Mouse (Mus musculus) spleen, adult 2 months (tissue): ENCODE results near the gene Zyg11b. TPM values are rescaled to one million over a fixed set of nuclear protein-coding genes. Genes with fewer than 3 reads are reported as not detected.

Experiments used
- DNase-seq, 2 experiments: peaks; one replicate each; pipeline versions ENCODE4 v3.0.0 to v3.0.0-alpha.2; 2012 to 2021; ENCODE audit warnings: low spot score in 2 of 2, low read depth in 1 of 2
- H3K27ac ChIP-seq: fragments of 200-500 bp; 2 replicates; pipeline ENCODE4 v1.5.1; 2012; ENCODE audit warnings: low read length, inconsistent platforms; ENCODE audit not compliant: insufficient read depth
- H3K27me3 ChIP-seq: fragments of 200-500 bp; 2 replicates; pipeline ENCODE4 v1.6.1; 2012; ENCODE audit warnings: mild to moderate bottlenecking, moderate library complexity, low read length, inconsistent platforms; ENCODE audit not compliant: control insufficient read depth, insufficient read depth
- H3K36me3 ChIP-seq: fragments of 200-500 bp; 2 replicates; pipeline ENCODE4 v1.6.1; 2012; ENCODE audit warnings: mild to moderate bottlenecking, low read length, inconsistent platforms; ENCODE audit not compliant: control insufficient read depth, insufficient read depth
- H3K4me1 ChIP-seq: fragments of 200-500 bp; 2 replicates; pipeline ENCODE4 v1.6.1; 2011; ENCODE audit warnings: inconsistent platforms; ENCODE audit not compliant: control insufficient read depth, insufficient read depth, insufficient read length
- H3K4me3 ChIP-seq: fragments of 200-500 bp; 2 replicates; pipeline ENCODE4 v1.5.1; 2011; ENCODE audit warnings: mild to moderate bottlenecking, inconsistent platforms; ENCODE audit not compliant: insufficient read depth, insufficient read length; ENCODE audit errors: extremely low read depth
- CTCF ChIP-seq: fragments of 200-500 bp; IDR thresholded peaks from 2 replicates; pipeline ENCODE4 v1.5.1; 2011; ENCODE audit warnings: mild to moderate bottlenecking, inconsistent platforms; ENCODE audit not compliant: insufficient read depth, insufficient read length, insufficient replicate concordance; ENCODE audit errors: extremely low read depth
- POLR2A ChIP-seq: fragments of 200-500 bp; IDR thresholded peaks from 2 replicates; pipeline ENCODE4 v1.6.1; 2011; ENCODE audit warnings: low read depth, low read length, inconsistent platforms
- WGBS: fragments of 180-500 bp; shearing (Covaris S2); methylation state at CpG from one replicate; pipeline ENCODE4 v1.1.7; 2018; 5-methylcytosine and 5-hydroxymethylcytosine counted together
- polyA plus RNA-seq: library from polyadenylated mRNA; depleted of rRNA; stranded (reverse); fragments of >200 nt; gene quantifications from 2 replicates; pipeline ENCODE4 v1.2.3, GENCODE M21; 2012

Gene Zyg11b
- polyA plus RNA-seq, 1 experiment: 4.3 TPM

DNA sequence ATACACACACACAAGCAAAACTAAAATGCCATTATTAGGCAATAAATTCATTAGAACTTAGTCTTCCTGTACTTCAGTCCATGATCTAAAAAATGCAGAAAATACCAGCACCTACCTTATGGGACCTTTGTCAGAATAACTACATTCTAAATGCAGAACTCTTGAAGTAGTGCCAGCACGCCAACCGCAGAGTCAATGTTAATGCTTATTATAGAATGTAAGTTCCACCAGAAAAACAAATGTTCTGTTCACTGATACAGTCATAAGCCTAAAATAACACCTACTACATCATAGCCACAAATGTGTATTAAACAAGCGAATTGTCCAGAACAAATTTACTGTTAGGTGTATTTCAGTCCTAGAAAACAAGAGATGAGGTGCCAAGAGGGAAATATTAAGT, 23.9 kb downstream of the Zyg11b start:
- WGBS: 95% methylated on average over 3 of the region's 3 CpGs
- H3K4me1 ChIP-seq: no peaks in the 10 kb centered on the region
- no peak for TF ChIP-seq CTCF
- TF ChIP-seq POLR2A: no peak
- no peaks in the 10 kb centered on the region; the same call in 1 of the 2 replicates for H3K36me3 ChIP-seq
- no peak for DNase-seq
- no peak overlapping the region for H3K4me3 ChIP-seq
- no peak overlapping the region for H3K27ac ChIP-seq
- H3K27me3 ChIP-seq: no peaks in the 10 kb centered on the region

DNA sequence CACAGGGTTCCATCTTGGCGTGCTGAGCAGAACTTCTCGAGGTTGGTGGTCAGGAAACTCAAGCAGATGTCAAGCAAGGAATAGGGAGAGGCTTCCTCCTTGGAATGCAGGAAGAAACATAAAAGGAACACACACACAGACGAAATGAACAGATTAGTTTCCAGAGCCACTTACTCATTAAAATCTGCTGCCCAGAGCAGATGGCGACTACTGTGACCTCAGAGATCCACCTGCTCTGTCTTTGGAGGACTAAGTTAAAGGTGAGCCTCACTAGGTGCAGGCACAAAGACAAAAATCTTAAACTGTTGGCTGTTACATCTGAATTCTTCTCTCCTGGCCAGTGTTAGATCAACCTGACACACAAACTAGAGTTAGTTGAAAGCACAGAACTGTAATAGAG, 28.6 kb downstream of the Zyg11b start:
- TF ChIP-seq CTCF (no peak), POLR2A (no peak)
- no peaks in the 10 kb centered on the region for H3K4me1 ChIP-seq

DNA sequence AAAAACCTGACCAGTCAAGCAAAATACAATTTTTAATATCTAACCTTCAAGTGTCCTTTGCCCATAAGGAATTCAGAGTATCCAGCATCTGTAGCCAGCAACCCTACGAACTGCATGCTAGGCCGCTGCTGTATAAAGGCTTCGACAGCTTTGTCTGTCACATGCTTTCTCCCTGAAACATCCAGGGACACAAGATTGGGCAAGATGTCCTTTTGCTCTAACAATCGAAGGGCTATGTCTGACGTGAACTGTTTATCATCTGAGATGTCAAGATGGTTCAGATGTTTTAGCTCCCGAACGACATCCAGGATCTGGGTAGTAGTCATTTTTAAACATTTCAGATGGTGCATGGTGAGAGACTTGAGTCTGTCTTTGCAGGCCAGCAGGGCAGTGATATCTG, 35.1 kb downstream of the Zyg11b start:
- DNase-seq: no peak
- WGBS: 94% methylated on average over 7 of the region's 7 CpGs
- Histone ChIP-seq H3K36me3 (peaks cover 15% of the 10 kb centered on the region), H3K27ac (no peak overlapping the region), H3K4me3 (no peak overlapping the region), H3K4me1 (no peaks in the 10 kb centered on the region), H3K27me3 (no peaks in the 10 kb centered on the region)
- TF ChIP-seq CTCF (no peak), POLR2A (no peak)

More for the DNA sequence above, 28.6 kb downstream of the Zyg11b start:
- no peak overlapping the region for H3K4me3 ChIP-seq
- H3K27me3 ChIP-seq: no peaks in the 10 kb centered on the region
- no peak overlapping the region for H3K27ac ChIP-seq
- no peak for DNase-seq
- H3K36me3 ChIP-seq: peaks cover 1% of the 10 kb centered on the region; the same call in 1 of the 2 replicates
- 88% methylated on average over 4 of the region's 4 CpGs for WGBS

DNA sequence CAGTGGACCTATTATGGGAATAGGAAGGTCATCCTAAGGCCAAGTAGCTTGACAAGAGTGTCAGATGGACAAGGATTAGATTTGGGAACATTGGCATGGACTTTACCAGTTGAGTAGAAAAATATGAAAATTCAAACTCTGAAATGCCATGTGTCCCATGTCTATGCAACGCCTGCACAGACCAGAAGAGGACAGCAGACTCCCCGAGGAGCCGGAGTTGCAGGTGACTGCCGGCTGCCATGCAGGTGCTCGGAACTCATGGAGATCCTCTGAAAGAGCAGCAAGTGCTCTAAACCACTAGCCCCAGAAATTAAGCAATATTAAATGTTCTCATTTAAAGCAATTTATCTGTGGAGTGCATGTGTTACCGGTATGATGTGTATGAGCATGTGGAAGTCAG, 47.6 kb downstream of the Zyg11b start:
- no peaks in the 10 kb centered on the region; the same call in 1 of the 2 replicates for H3K27me3 ChIP-seq
- H3K4me3 ChIP-seq: no peak overlapping the region
- 96% methylated on average over 6 of the region's 6 CpGs for WGBS
- no peaks in the 10 kb centered on the region for H3K4me1 ChIP-seq
- H3K36me3 ChIP-seq: peaks cover 37% of the 10 kb centered on the region
- TF ChIP-seq CTCF (peak; percentile 35; the same call in 1 of the 2 replicates), POLR2A (no peak)
- no peak overlapping the region for H3K27ac ChIP-seq
- DNase-seq: peak in 1 of 2 experiments; percentile 4

DNA sequence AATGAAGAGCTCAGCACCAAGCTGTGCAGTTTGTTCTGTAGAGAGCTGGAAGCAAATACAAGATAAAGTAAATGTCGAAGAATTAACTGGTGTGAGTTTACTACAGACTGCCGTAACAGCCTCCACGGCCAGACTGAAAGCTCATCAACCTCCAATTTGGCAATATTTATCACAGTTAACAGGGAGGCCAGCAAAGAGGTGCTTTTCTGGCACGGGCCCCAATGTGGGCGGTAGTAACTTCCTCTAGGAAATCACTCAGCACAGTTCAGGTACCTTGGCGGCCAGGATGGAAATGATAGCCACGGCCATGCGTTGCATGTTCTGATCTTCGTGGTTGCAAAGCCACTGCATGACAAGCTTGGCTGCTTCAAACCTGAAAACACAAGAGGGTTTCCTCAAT, 50.4 kb downstream of the Zyg11b start:
- Histone ChIP-seq H3K27ac (no peak overlapping the region), H3K4me3 (no peak overlapping the region), H3K27me3 (no peaks in the 10 kb centered on the region; the same call in 1 of the 2 replicates), H3K4me1 (no peaks in the 10 kb centered on the region), H3K36me3 (peaks cover 33% of the 10 kb centered on the region)
- no peak for DNase-seq
- 63% methylated on average over 9 of the region's 9 CpGs for WGBS
- TF ChIP-seq POLR2A (no peak), CTCF (no peak)

DNA sequence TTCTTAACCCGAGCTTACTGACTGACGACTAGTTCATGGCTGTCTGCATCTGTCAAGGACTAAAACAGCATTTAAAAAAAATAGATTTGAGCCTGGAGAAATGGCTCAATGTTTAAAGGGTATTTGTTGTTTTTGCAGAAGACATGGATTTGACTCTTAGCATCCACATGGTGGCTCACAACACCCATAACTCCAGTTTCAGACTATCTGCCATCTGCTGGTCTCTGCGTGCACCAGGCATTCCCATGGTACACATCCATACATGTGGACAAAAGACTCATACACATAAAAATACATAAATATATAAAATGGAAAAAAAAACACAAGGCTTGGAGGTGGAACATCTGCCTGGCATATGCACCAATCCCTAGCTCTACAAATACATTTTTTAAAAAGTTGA, 51.6 kb downstream of the Zyg11b start:
- no peak overlapping the region for H3K27ac ChIP-seq
- peaks cover 35% of the 10 kb centered on the region for H3K36me3 ChIP-seq
- DNase-seq: no peak
- WGBS: 89% methylated on average over 3 of the region's 3 CpGs
- TF ChIP-seq POLR2A (no peak), CTCF (no peak)
- no peaks in the 10 kb centered on the region for H3K4me1 ChIP-seq
- no peak overlapping the region for H3K4me3 ChIP-seq
- no peaks in the 10 kb centered on the region; the same call in 1 of the 2 replicates for H3K27me3 ChIP-seq

DNA sequence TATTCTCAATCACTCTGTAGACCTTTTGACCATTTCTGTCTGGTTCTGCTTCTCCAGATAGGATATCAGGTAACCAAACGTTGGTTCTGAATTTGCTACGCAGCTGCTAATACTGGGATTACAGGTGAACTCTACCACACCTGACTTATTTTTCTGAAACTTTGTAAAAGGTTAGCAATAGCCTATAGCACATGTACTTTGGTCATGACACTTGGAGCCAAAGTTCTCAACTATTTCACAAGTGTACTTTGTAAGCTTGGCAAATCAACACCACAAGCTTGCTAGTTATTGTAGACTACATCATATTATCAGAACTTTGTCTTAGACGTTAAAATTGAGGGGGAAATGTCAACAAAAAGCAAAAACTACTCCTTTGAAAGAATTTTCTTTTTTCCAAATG, 67.2 kb downstream of the Zyg11b start:
- DNase-seq: no peak
- no peaks in the 10 kb centered on the region for H3K4me1 ChIP-seq
- WGBS: 92% methylated on average over 3 of the region's 3 CpGs
- no peaks in the 10 kb centered on the region for H3K27me3 ChIP-seq
- no peak overlapping the region for H3K27ac ChIP-seq
- TF ChIP-seq CTCF: no peak
- TF ChIP-seq POLR2A: no peak
- peaks cover 28% of the 10 kb centered on the region for H3K36me3 ChIP-seq
- no peak overlapping the region for H3K4me3 ChIP-seq

DNA sequence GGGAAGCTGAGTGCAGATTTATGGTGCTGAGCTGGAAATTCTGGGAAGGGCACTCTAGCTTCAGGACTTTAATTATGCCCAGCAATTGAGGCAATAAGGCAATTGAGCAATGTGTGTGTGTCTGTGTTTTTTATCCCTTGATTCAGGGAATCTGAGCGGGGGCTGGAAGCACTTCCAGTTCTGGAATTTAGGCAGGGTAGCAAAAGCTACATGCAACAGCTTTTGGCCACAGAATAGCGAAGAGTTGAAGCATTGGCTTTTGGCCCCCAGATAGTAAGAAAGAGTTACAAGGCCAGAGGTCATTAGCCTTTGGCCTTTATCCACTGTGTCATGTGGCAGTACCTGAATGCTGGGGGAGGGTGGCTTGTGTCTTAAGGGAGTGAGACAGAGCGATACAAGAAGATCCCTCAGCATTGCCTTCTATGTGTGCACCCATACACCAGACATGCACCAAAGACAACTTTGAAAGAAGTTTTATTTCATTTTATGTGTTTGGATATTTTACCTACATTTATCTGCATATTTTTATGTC, 75.5 kb downstream of the Zyg11b start:
- no peak for DNase-seq
- Histone ChIP-seq H3K27me3 (no peaks in the 10 kb centered on the region), H3K36me3 (no peaks in the 10 kb centered on the region), H3K27ac (no peak overlapping the region), H3K4me3 (no peak overlapping the region), H3K4me1 (no peaks in the 10 kb centered on the region)
- 84% methylated on average over 3 of the region's 3 CpGs for WGBS
- TF ChIP-seq CTCF (no peak), POLR2A (no peak)
